Mouse (Mus musculus) hematopoietic stem cell, adult 5-6 weeks (primary cell): ENCODE data around the gene Tspan9. TPM values are rescaled to one million over a fixed set of nuclear protein-coding genes. Genes with fewer than 3 reads are reported as not detected.

ENCODE experiments used
- ATAC-seq, 2 experiments: fragments of 125-278 bp in 1 of 2; replicated peaks in 1 of 2; 2 replicates each; pipeline ENCODE4 v1.8.0; 2016 to 2017; ENCODE audit warnings: inconsistent platforms in 2 of 2, mild to moderate bottlenecking in 2 of 2, moderate number of reproducible peaks in 2 of 2, low read depth in 1 of 2, moderate TSS enrichment in 1 of 2; ENCODE audit not compliant: low FRiP score in 2 of 2, poor library complexity in 2 of 2, severe bottlenecking in 2 of 2, insufficient read depth in 1 of 2, low TSS enrichment in 1 of 2
- total RNA-seq: library from RNA; stranded (forward); fragments of 172-1452, 232-1000 nt; gene quantifications from 2 replicates; pipeline ENCODE4 v1.2.3, GENCODE M21; 2017

Tspan9 gene
- total RNA-seq, 1 experiment from 2014 or later = 14.3 TPM

DNA sequence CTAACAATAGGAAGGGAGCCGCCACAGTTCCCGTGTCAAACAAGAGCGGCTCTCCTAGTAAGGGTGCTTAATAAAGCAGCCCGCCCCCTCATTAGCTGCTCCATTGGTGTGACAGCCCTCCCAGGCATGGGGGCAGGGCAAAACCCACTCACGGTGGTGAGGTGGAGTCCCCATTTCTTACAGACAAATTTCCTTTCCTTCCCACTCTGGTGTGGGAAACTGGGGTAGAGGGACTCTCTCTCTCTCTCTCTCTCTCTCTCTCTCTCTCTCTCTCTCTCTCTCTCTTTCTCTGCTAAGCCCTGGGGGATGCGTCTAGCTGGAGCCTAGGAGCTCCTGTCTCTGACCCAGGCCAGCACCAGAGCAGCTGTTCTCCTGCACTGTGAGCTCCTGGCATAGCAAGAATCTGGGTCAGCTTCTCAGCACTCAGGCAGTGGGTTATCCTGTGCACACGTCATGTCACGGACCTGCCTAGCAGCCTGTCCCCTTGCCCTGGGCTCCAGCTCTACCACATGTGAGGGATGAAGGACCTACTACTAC is 122.8 kb downstream of the Tspan9 start:
- no peak for ATAC-seq

DNA sequence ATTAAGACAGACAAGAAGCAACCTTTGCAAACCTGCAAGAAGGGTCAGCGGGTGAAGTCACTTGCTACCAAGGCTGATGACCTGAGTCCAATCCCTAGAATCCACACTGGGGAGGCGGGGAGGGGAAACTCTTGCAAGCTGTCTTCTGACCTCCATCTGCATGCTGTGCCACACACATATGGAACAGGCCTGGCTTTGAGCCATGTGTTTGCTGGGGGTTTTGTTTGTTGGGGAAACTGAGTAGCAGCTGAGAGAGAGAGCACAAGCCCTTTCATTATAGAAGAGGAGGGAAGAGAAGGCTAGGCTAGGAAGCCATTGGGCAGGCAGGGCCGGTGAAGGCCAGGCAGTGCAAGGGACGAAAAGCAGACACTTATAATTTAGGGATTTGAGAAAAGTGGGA is 123.3 kb downstream of the Tspan9 start:
- no peak for ATAC-seq

DNA sequence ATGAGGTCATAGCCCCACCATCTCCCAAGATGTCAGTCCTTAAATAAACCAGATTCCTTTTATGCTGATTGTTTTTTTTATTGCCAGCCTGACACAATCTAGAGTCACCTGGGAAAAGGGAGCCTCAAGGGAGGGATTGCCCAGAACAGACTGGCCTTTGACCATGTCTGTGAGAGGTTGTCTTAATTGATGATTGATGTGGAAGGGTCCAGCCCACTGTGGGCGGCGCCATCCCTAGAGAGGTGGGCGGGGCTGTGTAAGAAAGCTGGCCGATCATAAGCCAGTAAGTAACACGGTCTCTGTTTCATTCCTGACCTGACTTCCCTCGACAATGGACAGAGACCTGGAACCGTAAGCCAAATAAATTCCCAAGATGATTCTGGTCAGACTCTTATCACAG is 124.3 kb downstream of the Tspan9 start:
- ATAC-seq = no peak

DNA sequence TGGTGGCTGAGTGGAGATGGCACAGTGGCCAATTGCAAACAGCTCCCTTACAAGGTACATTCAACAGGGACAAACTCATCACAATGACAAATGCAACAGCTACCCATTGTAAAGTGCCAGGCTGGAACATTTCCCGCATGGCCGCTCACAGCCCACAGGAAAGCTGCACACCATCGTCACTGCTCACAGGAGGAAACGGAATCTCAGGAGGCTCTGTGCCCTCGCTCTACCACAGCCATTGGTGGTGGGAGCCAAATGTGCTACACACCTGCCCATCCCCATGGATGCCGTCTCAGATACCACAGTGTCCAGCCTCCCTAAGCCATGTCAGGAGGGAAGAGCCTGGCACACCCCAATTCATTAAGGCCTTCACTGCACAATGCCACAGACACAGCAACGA is 128.1 kb downstream of the Tspan9 start:
- ATAC-seq = no peak

DNA sequence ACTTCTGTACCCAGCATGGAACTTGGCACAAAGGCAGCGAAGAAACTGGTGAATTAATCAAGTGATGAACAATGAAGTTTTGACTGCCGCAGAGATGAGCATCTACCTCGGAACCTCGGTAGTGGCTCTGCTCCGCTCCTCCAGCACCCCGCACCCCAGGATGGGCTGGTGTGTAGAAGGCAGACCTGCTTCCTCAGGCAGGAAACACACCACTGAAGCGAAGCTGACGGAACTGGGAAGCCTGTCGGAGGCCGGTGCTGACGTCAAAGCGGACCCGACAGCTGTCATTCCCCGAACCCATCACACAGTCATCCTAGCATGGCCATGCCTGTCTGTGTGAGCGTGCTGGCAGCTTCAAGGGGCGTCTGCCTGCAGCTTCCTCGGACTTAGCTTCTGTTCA is 131.6 kb downstream of the Tspan9 start:
- ATAC-seq = no peak

DNA sequence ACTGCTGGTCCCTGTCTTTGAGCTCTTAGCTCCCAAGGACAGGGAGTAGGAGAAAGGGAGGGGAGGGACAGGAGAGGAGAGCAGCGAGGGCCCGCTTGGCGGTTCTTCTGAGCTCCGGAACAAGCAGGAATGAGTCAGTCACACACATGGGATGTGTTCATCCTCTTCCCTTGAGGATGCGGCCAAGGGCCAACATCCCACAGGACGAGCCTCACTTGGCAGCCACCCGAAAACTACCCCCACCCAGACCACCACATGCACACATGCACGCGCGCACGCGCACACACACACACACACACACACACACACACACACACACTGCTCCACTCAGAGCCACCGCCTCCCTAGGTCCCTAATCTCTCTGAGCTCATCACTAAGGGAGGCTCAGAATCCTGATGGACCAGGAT is 132.3 kb downstream of the Tspan9 start:
- ATAC-seq = no peak

DNA sequence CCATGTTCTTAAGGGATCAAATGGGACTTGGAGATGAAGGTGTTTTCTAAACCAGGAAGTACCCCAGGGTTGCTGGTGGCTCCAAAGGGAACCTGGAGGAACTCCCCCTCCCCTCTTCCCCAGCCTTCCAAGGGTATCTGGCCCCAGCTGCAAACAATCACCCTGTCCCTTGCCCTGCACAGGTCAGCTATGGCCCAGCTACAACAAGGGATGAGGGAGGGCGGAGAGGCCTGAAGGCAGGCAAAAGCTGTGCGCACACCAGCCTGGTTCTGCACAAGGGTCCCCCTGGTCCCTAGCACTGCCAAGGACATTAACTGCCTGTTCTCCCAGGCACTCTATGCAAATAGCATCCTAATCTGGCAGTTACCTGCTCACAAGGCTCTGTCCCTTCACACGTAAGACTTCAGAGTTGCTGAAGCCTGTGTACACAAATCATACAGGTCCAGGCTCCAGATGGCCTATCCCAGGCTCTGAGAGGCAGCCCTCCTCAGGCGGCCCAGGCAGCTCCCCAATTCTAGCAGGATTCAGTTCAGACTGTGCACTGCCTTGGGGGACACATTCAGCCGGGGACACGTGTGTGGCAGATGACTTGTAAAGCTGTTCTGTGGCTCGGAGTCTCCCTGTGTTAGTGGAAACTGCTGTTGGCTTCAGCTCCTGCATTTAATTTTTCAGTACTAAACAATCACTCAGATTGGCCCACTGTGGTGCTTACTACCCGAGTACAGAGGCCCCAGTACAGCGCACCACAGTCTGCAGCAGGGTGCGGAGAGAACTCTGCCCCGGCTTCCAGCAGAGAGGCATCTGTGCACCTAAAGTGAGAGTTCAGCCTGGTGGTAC is 133.0 kb downstream of the Tspan9 start:
- no peak for ATAC-seq

DNA sequence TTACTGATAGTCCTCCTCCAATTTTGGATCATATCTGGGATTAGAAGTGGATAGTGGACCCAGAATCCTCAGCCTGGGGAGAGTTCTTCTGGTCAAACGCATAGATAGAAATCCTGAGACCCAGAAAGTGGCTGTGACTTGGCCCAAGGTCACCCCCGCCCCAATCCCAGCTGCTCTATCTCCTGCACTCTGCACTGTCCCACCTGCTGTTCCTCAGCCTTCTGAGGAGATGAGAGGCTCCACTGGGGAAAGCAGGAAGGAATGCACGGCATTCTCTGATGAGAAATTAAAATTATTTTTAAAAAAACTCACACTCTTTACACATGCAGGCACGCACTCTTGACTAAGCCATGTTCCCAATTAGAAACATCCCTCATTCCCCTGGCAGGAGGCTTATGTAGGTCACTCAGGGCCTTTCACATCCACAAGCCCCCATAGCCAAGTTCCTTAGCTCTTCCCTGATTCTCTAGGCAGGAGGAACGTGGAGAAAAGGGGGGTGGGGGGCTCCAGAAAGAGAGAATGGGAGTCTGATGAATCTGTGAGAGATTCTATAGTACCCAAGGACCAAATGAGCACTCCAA is 135.3 kb downstream of the Tspan9 start:
- ATAC-seq = no peak

DNA sequence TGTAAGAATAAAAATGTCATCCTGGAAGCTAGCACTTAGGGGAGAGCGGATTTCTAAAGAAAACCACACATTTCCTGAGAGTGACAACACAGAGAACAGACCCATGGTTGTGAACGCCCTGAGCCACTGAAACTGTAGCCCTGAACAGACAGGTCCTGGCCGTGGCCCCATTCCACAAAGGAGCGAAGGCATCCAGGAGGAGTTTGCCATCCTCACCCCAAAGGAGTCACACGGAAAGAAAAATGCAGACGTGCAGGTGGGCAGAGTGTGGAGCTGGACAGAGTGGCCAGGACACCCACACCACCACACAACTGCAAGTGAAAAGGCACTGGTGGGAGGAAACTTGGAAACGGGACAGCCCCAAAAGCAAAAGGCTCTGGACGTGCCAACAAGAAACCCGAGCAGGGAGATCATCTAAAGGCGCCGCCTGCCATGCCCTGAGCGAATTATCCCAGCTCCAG is 136.1 kb downstream of the Tspan9 start:
- peak; percentile 46 to 54; a peak in 3 of 4 replicates for ATAC-seq

DNA sequence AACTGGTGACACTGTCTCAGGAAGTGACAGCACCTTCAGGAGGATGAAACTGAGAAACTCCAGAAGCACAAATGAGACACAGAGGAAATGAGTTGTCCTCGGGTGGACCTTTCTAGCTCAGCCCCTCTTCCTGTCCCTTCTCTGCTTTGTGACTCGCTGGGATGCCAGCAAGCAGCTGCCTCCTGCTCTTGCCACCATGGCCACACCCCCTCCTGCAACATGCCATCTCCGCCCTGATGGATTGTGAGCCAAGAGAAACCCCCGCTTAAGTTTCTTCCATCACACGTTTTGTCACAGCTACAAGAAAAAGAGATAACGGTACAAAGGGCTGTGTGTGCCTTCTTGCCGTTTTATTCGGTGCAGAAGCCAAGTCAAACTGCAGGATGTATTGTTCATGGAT is 137.2 kb downstream of the Tspan9 start:
- ATAC-seq = no peak

DNA sequence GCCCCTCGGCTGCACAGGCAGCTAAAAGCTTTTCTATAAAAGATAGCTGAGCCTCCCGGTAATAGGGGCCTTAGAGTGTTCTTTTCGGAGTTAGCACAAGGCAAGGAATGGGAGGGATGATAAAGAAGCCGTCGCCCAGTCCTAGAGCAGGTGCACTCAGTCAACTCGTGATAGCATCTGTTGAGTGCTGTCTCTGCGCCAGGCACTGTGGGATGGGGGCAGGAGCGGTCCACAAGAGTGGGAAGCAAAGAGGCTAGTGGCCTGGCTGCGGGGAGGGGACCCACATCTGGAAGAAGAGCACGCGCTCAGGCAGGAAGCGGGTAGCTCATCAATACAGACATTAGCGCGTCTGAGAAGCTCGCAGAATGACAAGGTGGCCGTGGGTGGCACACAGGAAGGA is 138.8 kb downstream of the Tspan9 start:
- ATAC-seq = no peak

DNA sequence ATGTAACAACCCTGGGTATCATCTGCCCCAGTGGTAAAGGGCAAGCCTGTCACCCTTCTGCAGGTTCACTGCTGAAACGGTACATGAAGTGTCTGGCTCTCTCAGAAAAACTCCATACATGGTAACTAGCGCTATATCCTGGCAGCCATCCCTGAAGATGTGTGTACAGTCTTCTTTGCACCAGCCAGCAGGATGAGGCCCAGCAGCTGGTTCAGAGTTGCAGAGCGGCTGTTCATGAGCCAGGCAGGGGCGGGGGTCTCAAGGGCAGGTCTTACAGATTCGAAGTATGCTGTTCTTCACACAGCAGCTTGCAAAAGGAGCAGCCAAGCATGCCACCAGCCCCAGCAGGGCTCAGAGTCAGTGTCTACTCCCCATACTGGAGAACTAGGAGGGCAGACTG is 139.9 kb downstream of the Tspan9 start:
- ATAC-seq = no peak

DNA sequence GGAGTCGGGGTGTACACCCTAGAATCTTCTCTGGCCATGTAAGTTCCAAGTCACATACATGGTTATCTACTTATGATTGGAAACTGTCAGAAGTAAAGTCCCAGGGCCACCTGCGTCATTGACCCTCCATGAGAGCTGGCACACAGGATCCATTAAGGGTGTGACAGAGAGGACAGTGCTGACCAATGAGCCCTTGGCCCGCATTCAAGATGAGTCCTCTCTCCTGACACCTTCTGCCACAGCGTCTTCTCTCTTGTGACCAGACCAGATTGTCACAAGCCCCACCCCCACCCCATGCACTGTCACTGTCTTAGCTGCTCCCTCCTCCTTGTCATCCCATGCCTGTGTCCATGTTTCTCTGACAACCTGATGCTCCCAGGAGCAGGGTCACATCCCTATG is 140.7 kb downstream of the Tspan9 start:
- no peak for ATAC-seq

DNA sequence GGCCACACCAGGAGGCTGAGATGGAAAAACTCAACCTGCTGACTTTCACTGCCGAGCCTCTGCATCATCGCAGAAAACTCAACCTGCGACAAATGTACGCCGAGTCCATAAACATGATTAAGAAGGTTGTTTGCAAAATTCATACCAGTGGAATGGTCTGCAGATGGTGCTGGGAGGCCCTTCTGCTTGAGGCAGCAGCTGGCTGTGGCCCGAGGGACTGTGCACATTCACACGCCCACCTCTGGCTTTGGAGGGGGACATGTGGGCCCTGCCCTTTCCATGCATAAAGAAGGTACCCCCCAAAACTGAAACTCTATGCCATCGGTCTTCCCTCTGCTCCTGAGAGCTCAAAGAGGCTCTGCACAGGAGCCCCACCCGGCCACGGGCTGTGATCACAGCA is 141.3 kb downstream of the Tspan9 start:
- ATAC-seq = no peak

DNA sequence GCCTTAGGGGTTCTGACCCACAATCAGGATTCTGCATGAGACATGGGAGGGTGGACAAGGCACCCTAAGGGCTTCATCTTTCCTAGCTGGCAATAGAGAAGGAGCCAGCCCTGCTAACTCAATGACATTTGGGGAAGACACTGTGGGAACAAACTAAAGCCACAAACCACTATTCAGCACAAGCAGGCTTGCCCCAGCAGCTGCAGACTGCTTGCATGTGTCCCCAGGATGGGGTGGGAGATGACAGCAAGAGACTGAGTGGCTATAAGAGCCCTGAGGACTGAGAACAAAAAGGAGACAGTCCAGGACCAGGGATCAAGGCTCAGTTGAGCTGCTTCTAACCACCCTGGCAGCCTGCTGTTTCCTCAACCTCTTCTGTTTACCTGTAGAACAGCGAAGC is 141.8 kb downstream of the Tspan9 start:
- peak in 1 of 2 experiments; percentile 83; a peak in 2 of 4 replicates for ATAC-seq

DNA sequence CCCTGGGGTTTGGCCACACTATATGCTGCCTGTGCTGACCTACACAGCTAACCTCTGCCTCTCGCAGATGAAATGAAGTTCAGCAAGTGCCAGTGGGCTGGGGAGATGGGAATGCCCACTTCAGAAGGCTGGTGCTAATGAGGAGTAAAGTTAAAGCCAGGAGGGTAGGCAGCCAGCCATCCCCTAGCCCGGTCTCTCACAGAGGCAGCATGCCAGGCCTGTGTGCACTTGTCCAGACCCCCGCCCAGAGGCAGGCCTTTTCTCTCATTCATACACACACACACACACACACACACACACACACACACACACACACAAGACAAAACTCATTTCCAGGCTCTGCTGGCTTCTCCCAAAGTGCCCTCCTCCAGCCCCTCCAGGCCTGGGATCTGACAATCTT is 142.6 kb downstream of the Tspan9 start:
- no peak for ATAC-seq

DNA sequence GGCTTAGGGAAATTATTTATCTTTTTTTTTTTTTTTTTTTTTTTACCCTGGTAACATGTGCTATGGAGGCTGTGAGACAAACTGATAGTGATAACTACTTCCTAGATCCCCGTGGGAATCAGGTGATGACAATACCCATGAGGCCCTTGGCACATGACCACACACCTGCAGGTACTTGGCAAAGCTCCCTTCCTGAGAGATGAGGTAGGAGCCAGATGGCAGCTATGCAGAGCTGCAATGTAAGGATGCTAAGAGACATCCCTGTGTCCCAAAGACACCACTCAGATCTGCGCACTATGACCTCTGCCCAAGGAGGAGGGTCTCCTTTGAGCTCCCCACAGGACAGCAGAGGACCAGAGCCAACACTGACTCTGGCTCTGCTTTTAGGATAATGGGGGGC is 144.3 kb downstream of the Tspan9 start:
- ATAC-seq = no peak

DNA sequence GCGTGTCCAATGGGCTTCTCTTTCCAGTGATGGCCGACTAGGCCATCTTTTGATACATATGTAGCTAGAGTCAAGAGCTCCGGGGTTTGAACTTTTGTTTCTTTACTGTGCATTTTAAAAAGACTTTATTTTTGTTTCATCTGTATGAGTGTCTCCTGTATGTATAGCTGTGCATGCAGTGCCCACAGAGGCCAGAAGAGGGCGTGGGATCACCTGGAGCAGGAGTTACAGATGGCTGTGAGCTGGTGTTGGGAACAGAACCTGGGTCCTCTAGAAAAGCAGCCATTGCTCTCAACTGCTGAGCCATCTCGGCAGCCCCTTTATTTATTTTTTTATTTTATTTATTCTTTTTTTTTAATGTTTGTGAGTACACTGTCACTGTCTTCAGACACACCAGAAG is 146.5 kb downstream of the Tspan9 start:
- ATAC-seq = no peak

DNA sequence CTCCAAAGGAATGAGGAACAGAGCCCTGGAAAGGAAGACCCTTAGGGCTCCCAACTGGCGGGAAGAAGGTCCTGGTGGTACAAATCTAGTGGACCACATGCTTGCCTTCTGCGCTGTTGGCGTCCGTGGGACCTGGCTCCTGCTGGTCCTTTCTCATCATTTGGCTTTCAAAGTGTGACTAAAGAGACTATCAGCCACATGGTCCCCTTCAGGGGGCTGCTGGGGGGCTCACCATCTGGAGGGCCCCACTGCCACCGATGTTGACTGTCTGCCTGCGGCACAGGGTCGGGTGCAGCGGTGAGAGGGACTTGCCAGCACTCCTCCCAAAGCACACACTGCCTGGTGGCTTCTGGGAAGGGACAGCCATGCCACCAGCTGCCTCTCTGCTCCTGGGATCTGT is 150.4 kb downstream of the Tspan9 start:
- no peak for ATAC-seq
